Mouse (Mus musculus) cerebellum, adult 11-12 months (tissue): ENCODE data around the gene Nudt22.

ENCODE experiments used
- DNase-seq: peaks from one replicate; pipeline ENCODE4 v3.0.0; 2022

The Nudt22 gene

GRCm38 (mm10) chr19:6996006-6996405, at the start of gene Nudt22, which contains the start of gene Trpt1:
Gene Nudt22 (minus strand): TSS chr19:6996117.
Gene Trpt1 (plus strand): TSS chr19:6996131.
- peak; percentile 90 for DNase-seq

GRCm38 (mm10) chr19:7044706-7045105, 48.8 kb upstream of the Nudt22 start:
- no peak for DNase-seq

- no peak for DNase-seq
These were observed 48.4 kb upstream of the Nudt22 start for GRCm38 (mm10) chr19:7044279-7044678.

- DNase-seq, result no peak
These were observed 45.3 kb upstream of the Nudt22 start for GRCm38 (mm10) chr19:7041171-7041570.

- no peak for DNase-seq
These were observed 44.8 kb upstream of the Nudt22 start for GRCm38 (mm10) chr19:7040637-7041130.

GRCm38 (mm10) chr19:7039841-7040636, 44.1 kb upstream of the Nudt22 start, which contains the start of gene Stip1:
Gene Stip1 (minus strand): TSS chr19:7039967.
- DNase-seq, result peak; percentile 100

GRCm38 (mm10) chr19:7039088-7039720, 43.3 kb upstream of the Nudt22 start:
- DNase-seq, result peak; percentile 70

GRCm38 (mm10) chr19:7034006-7034405, 38.1 kb upstream of the Nudt22 start:
- no peak for DNase-seq

GRCm38 (mm10) chr19:7029531-7029930, 33.6 kb upstream of the Nudt22 start:
- no peak for DNase-seq

- DNase-seq, result peak; percentile 47
These were observed 24.3 kb upstream of the Nudt22 start for GRCm38 (mm10) chr19:7020224-7020641.

GRCm38 (mm10) chr19:7019191-7019590, 23.3 kb upstream of the Nudt22 start, which contains the start of gene Fermt3:
Gene Fermt3 (minus strand): TSS chr19:7019469.
- DNase-seq, result no peak

- DNase-seq, result no peak
These were observed 22.6 kb upstream of the Nudt22 start for GRCm38 (mm10) chr19:7018546-7018945.

GRCm38 (mm10) chr19:7017541-7018457, 21.9 kb upstream of the Nudt22 start:
- no peak for DNase-seq

- DNase-seq, result no peak
These were observed 18.7 kb upstream of the Nudt22 start for GRCm38 (mm10) chr19:7014481-7015135.

GRCm38 (mm10) chr19:7013984-7014383, 18.1 kb upstream of the Nudt22 start:
- no peak for DNase-seq

GRCm38 (mm10) chr19:7012426-7012825, 16.5 kb upstream of the Nudt22 start:
- DNase-seq, result no peak

- DNase-seq, result no peak
These were observed 11.1 kb upstream of the Nudt22 start for GRCm38 (mm10) chr19:7006892-7007593.

GRCm38 (mm10) chr19:6999360-7000063, 3.6 kb upstream of the Nudt22 start:
- peak; percentile 46 for DNase-seq

GRCm38 (mm10) chr19:6997721-6998290, 1.9 kb upstream of the Nudt22 start:
- peak; percentile 45 for DNase-seq

- peak; percentile 74 for DNase-seq
These were observed 494 bp downstream of the Nudt22 start for GRCm38 (mm10) chr19:6995255-6995991.
